Mouse (Mus musculus): ENCODE data around the gene Rgs2. TPM values are rescaled to one million over a fixed set of nuclear protein-coding genes. Genes with fewer than 3 reads are reported as not detected.
A peak's percentile ranks its signal among the peaks of the same experiment; 100 is the strongest.

Rgs2 gene
- total RNA-seq (2021): 1 to 10 TPM; 4.4 to 9.9 TPM
- long read RNA-seq, experiment 1, partial matches to known transcripts: 0 of 3 reads
- long read RNA-seq, experiment 1, other reads (novel, unspliced or antisense): 0 of 3 reads
- long read RNA-seq, experiment 2: 0 reads

GRCm38 (mm10) chr1:144003904-144004740, at the start of gene Rgs2:
Rgs2 (minus strand) TSS chr1:144004161.
- DNase-seq (ENCODE audit: low spot score): peak; percentile 95

DNA sequence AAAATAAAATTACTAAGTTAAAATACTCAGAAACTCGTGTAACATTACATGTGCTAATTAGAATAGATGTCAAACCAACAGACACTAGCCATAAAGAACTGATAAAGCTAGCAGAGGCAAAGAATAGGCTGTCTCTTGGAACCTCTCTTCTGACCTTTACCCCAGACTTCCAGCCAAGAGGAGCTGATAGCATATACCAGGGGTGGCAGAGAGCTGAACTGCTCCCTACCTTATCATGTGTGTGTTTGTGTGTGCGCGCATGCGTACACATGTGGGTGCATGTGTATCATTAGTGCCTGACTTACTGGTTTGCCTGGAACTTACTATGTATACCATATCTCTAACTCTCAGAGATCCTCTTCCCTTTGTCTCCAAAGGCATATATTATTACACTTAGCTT, 49.4 kb upstream of the Rgs2 start:
- no peak for DNase-seq (ENCODE audit: low spot score)

GRCm38 (mm10) chr1:144041826-144042225, 37.9 kb upstream of the Rgs2 start:
- no peak for DNase-seq (ENCODE audit: low spot score)

GRCm38 (mm10) chr1:144033498-144033897, 29.5 kb upstream of the Rgs2 start:
- no peak for DNase-seq (ENCODE audit: low spot score)

DNA sequence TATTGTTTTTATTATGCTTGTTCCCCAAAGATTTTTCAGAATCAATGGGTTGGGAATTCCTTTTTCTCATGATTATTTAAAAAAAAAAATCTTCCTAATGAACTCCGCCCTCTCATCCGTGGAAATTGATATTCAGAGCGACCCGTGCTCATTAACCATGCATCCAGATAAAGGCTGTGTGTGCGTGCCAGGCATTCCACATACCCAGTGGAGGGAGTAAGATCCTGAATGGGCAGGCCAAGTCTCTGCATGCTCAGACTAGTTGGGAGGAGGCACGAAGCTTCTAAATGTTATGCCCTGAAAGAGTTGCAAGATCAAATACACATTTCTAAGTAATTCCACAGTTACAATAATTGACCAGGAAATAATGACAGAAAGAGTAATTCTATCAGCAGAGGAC, 26.5 kb upstream of the Rgs2 start:
- no peak for DNase-seq (ENCODE audit: low spot score)

DNA sequence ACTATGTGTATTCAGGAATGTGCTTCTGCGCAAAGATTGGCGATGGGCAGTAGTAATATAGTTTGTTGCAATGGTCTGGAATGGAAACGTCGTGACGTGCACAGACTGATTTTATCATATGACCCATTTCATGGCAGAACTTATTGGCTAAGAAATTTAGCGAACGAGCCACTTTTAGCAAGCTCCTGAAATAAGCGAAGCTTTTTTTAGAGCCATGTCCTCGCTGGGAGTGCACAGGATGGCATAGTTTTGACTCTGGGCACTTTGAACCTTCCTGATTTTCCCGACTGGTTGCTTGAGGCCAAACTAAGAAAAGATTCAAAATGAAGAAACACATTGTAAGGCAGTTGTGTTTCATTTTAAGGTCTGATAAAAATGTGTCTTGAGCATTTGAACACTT, 25.7 kb upstream of the Rgs2 start:
- no peak for DNase-seq (ENCODE audit: low spot score)

DNA sequence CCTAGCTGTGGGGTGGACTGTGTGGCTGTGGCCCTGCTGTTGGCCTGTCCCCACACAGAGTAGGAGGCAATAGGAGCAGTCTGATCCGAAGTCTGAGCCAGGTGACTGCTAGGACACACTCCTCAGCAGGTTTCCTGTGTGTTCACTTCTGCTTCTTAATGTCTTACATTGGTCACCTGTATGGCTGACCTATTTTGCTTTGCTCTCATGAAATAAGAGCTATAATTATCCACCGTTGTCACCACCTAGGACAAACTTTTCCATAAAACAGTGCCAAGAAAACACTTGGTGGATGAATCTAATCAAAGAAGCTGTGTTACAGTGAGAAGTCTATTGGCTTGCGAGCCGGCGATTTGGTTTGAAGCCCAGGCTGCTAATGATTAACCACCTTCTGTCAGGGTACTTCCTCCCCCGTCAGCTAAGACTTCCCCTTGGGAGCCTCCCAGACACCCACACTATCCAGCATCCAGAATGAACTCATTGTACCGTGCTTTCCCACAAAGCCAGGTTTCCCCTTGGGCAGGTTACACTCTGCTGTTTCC, 14.5 kb upstream of the Rgs2 start:
- DNase-seq (ENCODE audit: low spot score): peak; percentile 31

- no peak for DNase-seq (ENCODE audit: low spot score)
These were observed 10.0 kb upstream of the Rgs2 start for GRCm38 (mm10) chr1:144013913-144014312.

DNA sequence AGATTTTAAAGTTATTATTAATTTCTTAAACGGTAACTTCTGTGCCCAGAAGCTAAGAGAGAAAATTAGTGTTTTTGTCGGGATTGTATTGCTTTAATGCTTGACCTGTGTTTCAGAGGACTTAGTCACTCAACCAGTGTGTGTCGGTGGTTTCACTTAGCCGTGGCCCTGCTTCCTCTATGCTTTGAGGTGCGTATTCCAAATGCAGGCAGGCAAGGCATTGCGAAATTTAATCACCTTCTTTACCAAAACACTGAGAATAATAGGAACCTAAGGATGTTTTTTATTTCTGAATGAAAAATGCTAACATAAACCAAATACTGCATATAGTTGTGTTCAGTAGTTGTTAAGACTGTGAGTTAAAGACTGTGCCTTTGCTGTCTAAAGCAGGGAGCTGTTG, 3.4 kb upstream of the Rgs2 start:
- no peak for DNase-seq (ENCODE audit: low spot score)

- DNase-seq (ENCODE audit: low spot score): peak; percentile 79
These were observed 2.6 kb upstream of the Rgs2 start for GRCm38 (mm10) chr1:144006542-144006941.

DNA sequence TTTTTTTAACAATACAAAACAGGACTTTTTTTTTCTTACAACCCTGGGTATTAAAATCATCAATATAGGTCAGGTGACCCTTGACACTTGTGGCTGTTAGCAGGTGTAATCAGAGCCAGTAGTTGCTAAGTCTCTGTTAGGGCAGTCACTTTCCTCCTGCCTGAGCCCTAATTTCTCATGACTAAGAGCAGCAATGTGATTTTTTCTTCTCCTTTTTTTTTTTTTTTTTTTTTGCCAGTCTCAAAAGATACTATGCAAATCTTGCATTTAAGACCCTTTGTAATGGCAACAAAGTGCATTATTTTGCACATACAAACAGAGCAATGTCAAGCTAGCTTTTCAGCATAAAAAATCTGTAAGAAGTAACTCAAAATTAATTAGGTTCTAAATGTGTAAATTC, 1.7 kb upstream of the Rgs2 start:
- DNase-seq (ENCODE audit: low spot score): no peak

GRCm38 (mm10) chr1:144004741-144005140, 780 bp upstream of the Rgs2 start:
- no peak for DNase-seq (ENCODE audit: low spot score)

DNA sequence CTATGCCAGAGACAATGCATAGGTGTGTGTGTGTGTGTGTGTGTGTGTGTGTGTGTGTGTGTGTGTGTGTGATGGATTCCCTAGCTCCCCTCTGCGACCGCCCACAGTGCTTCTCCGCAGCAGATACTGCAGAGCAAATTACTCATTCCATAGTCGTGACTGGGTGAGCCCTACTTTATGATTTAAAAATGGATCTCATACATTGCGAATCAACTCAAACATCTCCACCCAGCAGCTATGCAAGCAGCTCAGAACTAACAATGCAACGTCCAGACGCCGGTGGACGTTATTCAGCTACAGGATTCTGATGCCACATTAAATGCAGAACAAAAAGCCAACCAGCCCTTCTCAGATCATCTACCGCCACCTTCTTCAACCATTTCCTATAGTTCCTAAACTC, 545 bp downstream of the Rgs2 start:
- DNase-seq (ENCODE audit: low spot score): no peak

DNA sequence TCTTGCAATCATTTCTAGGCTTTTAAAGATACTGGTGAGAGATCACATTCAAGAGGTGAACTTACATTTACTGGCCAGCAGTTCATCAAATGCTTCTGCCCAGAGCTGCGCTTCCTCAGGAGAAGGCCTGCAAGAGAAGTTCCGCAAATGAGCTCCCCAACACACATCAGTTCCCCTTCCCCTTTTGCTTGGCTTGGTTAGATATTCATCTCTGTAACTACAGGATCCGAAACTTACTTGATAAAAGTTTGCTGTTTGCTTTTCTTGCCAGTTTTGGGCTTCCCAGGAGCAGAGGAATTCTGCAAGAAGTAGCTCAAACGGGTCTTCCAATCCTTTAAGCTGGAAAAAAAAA, 1.3 kb downstream of the Rgs2 start:
- no peak for DNase-seq (ENCODE audit: low spot score)

- no peak for DNase-seq (ENCODE audit: low spot score)
These were observed 1.8 kb downstream of the Rgs2 start for GRCm38 (mm10) chr1:144002036-144002714.

DNA sequence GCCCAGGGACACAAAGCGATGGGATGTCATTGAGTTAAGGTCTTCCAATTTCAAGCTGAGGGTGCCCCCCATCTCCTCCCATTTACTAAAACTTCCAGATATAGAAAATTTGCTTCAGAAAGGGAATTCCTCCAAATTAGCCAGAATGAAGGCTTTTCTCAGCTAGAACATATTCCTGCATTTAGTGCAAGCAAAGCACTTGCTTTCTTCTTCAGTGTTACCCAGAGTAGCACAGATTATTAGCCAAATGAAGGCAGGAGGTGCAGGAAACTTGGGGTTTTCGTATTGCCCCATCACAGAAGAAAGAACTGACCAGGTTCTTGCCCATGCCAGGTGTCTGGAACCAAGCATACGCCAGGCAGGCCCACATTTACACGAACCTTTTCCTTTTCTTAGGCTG, 3.7 kb downstream of the Rgs2 start:
- no peak for DNase-seq (ENCODE audit: low spot score)

- DNase-seq (ENCODE audit: low spot score): no peak
These were observed 4.5 kb downstream of the Rgs2 start for GRCm38 (mm10) chr1:143999371-143999920.

DNA sequence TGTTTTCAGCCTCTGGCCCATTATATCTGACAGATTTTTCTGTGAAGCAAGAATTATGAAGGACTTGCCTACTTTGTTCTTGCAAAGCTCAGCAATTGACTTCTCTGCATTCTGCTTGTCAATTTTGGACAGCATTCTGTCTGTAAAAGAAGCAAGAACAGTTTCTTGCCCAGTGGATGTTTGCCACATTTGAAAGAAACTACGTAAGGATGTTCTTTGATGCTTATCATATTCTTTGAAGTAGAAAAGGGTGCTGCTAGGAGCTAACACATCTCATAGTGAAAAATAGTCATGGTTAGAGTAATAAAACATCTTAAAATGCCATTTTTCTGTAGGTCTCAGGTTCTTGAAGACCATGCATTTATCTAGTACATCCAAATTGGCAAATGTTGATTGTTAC, 10.9 kb downstream of the Rgs2 start:
- DNase-seq (ENCODE audit: low spot score): no peak

- DNase-seq (ENCODE audit: low spot score): no peak
These were observed 11.4 kb downstream of the Rgs2 start for GRCm38 (mm10) chr1:143992528-143992927.

- no peak for DNase-seq (ENCODE audit: low spot score)
These were observed 13.7 kb downstream of the Rgs2 start for GRCm38 (mm10) chr1:143990263-143990662.

- DNase-seq (ENCODE audit: low spot score): no peak
These were observed 14.2 kb downstream of the Rgs2 start for GRCm38 (mm10) chr1:143989773-143990172.

DNA sequence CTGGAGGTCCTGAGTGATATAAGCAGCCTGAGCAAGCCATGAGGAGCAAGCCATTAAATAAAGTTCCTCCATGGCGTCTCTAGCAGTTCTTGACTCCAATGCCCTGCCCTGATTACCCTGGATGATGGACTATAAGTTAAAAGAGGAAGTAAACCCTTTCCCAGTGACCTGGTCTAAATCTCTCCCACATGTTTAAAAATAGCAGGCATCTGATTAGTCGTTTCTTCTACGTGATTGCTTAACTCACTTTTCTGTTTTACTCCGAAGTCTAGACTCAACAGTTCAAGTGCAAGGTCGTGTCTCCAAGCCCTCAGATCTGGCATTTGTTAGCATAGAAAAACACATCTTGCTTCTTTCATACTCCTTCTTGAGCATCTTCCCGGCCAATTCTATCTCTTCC, 15.2 kb downstream of the Rgs2 start:
- DNase-seq (ENCODE audit: low spot score): no peak

Measured in gastrocnemius, adult 18-20 months (tissue).